Mouse (Mus musculus): ENCODE data around the gene Exoc3l4. TPM values are rescaled to one million over a fixed set of nuclear protein-coding genes. Genes with fewer than 3 reads are reported as not detected.

Gene Exoc3l4
- total RNA-seq, 2 experiments from 2014 or later, result not detected

GRCm38 (mm10) chr12:111406622-111407021 is 10.2 kb upstream of the Exoc3l4 start, which contains the start of gene Lbhd2:
Lbhd2 (plus strand) TSS chr12:111406809.
- no peak for ATAC-seq (replicated peaks; ENCODE audit: low FRiP score, low TSS enrichment, poor library complexity, severe bottlenecking)

GRCm38 (mm10) chr12:111409583-111409982 is 7.2 kb upstream of the Exoc3l4 start:
- ATAC-seq (replicated peaks; ENCODE audit: low FRiP score, low TSS enrichment, poor library complexity, severe bottlenecking), result no peak

GRCm38 (mm10) chr12:111411631-111412355 is 5.0 kb upstream of the Exoc3l4 start:
- ATAC-seq (replicated peaks; ENCODE audit: low FRiP score, low TSS enrichment, poor library complexity, severe bottlenecking), result no peak

GRCm38 (mm10) chr12:111412581-111413284 is 4.1 kb upstream of the Exoc3l4 start:
- no peak for ATAC-seq (replicated peaks; ENCODE audit: low FRiP score, low TSS enrichment, poor library complexity, severe bottlenecking)

- peak; percentile 94 for ATAC-seq (replicated peaks; ENCODE audit: low FRiP score, low TSS enrichment, poor library complexity, severe bottlenecking)
Observed at GRCm38 (mm10) chr12:111413300-111413699, 3.5 kb upstream of the Exoc3l4 start.

- no peak for ATAC-seq (replicated peaks; ENCODE audit: low FRiP score, low TSS enrichment, poor library complexity, severe bottlenecking)
Observed at GRCm38 (mm10) chr12:111419918-111420317, 3.1 kb downstream of the Exoc3l4 start.

- no peak for ATAC-seq (replicated peaks; ENCODE audit: low FRiP score, low TSS enrichment, poor library complexity, severe bottlenecking)
Observed at GRCm38 (mm10) chr12:111420946-111421709, 4.3 kb downstream of the Exoc3l4 start.

- no peak for ATAC-seq (replicated peaks; ENCODE audit: low FRiP score, low TSS enrichment, poor library complexity, severe bottlenecking)
Observed at GRCm38 (mm10) chr12:111422852-111423251, 6.0 kb downstream of the Exoc3l4 start.

GRCm38 (mm10) chr12:111423570-111424129 is 6.8 kb downstream of the Exoc3l4 start:
- ATAC-seq (replicated peaks; ENCODE audit: low FRiP score, low TSS enrichment, poor library complexity, severe bottlenecking), result no peak

GRCm38 (mm10) chr12:111424547-111424946 is 7.7 kb downstream of the Exoc3l4 start:
- no peak for ATAC-seq (replicated peaks; ENCODE audit: low FRiP score, low TSS enrichment, poor library complexity, severe bottlenecking)

GRCm38 (mm10) chr12:111425258-111425657 is 8.4 kb downstream of the Exoc3l4 start:
- ATAC-seq (replicated peaks; ENCODE audit: low FRiP score, low TSS enrichment, poor library complexity, severe bottlenecking), result peak; percentile 56

GRCm38 (mm10) chr12:111425789-111426460 is 9.1 kb downstream of the Exoc3l4 start:
- ATAC-seq (replicated peaks; ENCODE audit: low FRiP score, low TSS enrichment, poor library complexity, severe bottlenecking), result peak; percentile 58

GRCm38 (mm10) chr12:111427438-111428113 is 10.8 kb downstream of the Exoc3l4 start:
- no peak for ATAC-seq (replicated peaks; ENCODE audit: low FRiP score, low TSS enrichment, poor library complexity, severe bottlenecking)

GRCm38 (mm10) chr12:111428364-111428763 is 11.5 kb downstream of the Exoc3l4 start:
- no peak for ATAC-seq (replicated peaks; ENCODE audit: low FRiP score, low TSS enrichment, poor library complexity, severe bottlenecking)

- ATAC-seq (replicated peaks; ENCODE audit: low FRiP score, low TSS enrichment, poor library complexity, severe bottlenecking), result 0 out of 2 replicates have a peak, but pooled peaks have one; percentile 33
Observed at GRCm38 (mm10) chr12:111428961-111429911, 12.4 kb downstream of the Exoc3l4 start.

- no peak for ATAC-seq (replicated peaks; ENCODE audit: low FRiP score, low TSS enrichment, poor library complexity, severe bottlenecking)
Observed at GRCm38 (mm10) chr12:111430049-111430867, 13.4 kb downstream of the Exoc3l4 start.

Measured in megakaryocyte-erythroid progenitor cell, adult 5-6 weeks (primary cell).